Mouse (Mus musculus): Measurements from ENCODE around the gene Crat.

DNA sequence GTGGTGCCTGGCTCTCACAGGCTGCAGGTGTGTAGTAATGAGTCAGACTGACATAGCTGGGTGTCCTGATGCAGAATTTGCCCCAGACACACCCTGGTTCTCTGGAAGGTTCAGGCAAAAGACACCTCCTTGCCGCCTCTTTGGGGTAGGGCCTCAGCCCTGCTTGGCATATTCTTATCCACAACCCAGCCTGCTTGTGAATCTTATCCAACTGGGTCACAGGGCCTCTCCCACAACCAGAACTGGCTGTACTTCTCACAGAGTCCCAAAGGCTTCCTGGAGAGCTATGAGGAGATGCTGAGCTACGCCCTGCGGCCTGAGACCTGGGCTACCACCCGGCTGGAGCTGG lies 34.3 kb downstream of the Crat start:
- TF ChIP-seq CTCF (IDR thresholded peaks at IDR 0.05; ENCODE audit: low read depth): no peak
- TF ChIP-seq EP300 (optimal IDR thresholded peaks at IDR 0.05): no peak
